Mouse (Mus musculus) G1E (cell line): ENCODE measurements at regions not wholly inside any gene's neighbourhood (a gene's known extent, or its start where the extent isn't known, plus 50 kb on each side); places are given as distances from the start of the nearest gene placed in this dataset.

Source experiments
- CTCF ChIP-seq: IDR thresholded peaks from 2 replicates; pipeline ENCODE4 v1.5.1; 2012; ENCODE audit warnings: low read depth, low read length, inconsistent platforms, mixed read lengths
- GATA1 ChIP-seq: IDR thresholded peaks from 2 replicates; pipeline ENCODE4 v1.6.1; 2012; ENCODE audit warnings: borderline replicate concordance, low read length, inconsistent platforms, mixed read lengths
- TAL1 ChIP-seq: conservative IDR thresholded peaks from 2 replicates; pipeline ENCODE4 v1.6.1; 2012; ENCODE audit warnings: low read depth, low read length, inconsistent platforms, mixed read lengths

DNA sequence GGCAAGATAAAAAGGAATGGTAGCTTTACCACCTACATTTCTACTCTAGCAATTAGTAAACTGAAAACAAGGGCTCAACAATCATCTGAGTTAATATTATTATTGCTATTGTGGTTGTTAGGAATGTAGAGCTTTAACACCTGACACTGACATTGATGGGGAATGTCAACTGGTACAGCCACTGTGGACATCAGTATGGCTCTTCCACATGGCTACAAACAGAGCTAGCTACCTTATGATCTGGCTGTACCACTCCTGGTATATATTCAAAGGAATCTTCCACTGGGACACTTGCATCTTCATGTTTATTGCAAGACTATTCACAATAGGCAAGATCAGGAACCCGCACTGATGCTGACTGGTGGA is 119.8 kb downstream of the Sox4 start:
- TF ChIP-seq CTCF (no peak), GATA1 (no peak), TAL1 (no peak)
